Mouse (Mus musculus): Measurements from ENCODE around the gene AL607142.1. TPM values are rescaled to one million over a fixed set of nuclear protein-coding genes. Genes with fewer than 3 reads are reported as not detected.

Gene AL607142.1
- polyA plus RNA-seq (2016; fragmentation: Nextera tagmentation; extraction: Ambion mirVana): not detected in 2 replicates

DNA sequence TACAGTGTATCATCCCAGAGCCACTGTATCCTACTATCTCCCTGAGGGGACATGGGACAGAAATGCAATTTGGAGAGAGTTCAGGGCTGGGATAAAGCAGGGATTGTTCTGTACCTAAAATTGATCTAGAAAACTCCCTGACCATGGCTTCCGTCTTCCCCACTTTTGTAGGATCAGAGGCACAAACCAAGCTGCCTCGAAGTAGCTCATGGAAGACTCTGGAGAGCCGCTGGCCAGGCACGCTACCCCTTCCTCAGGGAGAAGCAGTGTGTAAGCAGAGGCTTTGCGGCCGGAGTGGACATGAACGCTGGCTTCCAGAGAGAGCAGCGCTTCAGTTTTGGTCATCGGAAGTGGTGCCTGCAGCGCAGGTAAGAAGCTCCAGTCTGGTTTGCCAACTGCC is at the start of gene AL607142.1:
Gene AL607142.1, plus strand, starts transcription at position 301 of the 400 bp plus-strand sequence.
- no peaks in the 10 kb centered on the region for H3K36me3 ChIP-seq (replicated peaks)
- ATAC-seq (ENCODE audit: low FRiP score): no peak
- H3K4me3 ChIP-seq (replicated peaks): no peak within 1 kb of the TSS
- no peak within 1 kb of the TSS for H3K9ac ChIP-seq
- WGBS: 87% methylated on average over 10 of the region's 10 CpGs
- peaks cover 1% of the 10 kb centered on the region for H3K4me1 ChIP-seq
- no peaks in the 10 kb centered on the region for H3K9me3 ChIP-seq
- no peaks in the 10 kb centered on the region for H3K27me3 ChIP-seq
- H3K27ac ChIP-seq: no peak within 1 kb of the TSS
- no peak within 1 kb of the TSS for H3K4me2 ChIP-seq

DNA sequence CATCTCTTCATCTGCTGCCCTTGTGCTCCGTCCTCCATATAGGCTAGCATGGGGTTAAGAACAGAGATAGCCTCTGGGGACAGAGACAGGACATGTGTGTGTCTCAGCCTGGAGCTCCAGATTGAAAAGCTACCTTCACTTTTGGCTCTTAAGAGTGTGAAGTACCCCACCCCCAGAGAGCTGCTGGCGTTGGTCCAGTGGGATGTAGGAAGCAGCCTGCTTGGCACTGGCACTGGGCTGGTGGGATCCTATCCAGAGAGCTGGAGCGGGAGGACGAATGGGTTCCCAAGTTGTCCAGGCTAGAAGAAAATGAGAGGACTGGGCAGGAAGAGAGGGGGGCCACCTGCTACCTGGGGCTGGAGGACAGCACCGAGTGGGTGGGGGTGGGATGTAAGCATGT is 46.4 kb upstream of the AL607142.1 start:
- H3K27me3 ChIP-seq: no peaks in the 10 kb centered on the region; the same call in 1 of the 2 replicates
- H3K9me3 ChIP-seq: no peaks in the 10 kb centered on the region
- ATAC-seq (ENCODE audit: low FRiP score): no peak
- no peak overlapping the region for H3K4me2 ChIP-seq
- no peaks in the 10 kb centered on the region for H3K36me3 ChIP-seq (replicated peaks)
- H3K9ac ChIP-seq: no peak overlapping the region
- WGBS: 89% methylated on average over 5 of the region's 5 CpGs
- no peaks in the 10 kb centered on the region for H3K4me1 ChIP-seq
- no peak overlapping the region for H3K27ac ChIP-seq
- H3K4me3 ChIP-seq (replicated peaks): no peak overlapping the region

DNA sequence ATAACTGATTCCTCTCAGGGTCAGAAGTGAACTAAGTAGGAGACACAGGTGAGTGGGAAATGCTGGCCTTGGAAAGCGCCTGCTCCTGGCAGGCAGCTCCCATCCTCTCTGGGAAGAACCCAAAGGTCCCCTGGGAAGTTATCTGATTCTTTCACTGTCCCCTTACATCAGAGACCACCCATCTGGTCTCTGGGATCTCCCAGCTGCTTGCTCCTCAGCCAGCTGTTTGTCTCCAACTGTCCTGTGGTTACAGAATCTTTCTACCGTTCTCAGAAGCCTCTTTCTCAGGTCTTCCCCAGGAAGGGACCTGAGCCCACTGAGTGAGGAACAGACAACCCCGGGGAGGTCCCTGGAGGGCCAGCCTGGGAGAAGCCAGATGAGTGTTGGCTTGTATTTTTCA is 42.4 kb upstream of the AL607142.1 start:
- Histone ChIP-seq H3K9me3 (no peaks in the 10 kb centered on the region), H3K4me3 (replicated peaks) (no peak overlapping the region), H3K27me3 (no peaks in the 10 kb centered on the region), H3K36me3 (replicated peaks) (no peaks in the 10 kb centered on the region), H3K4me2 (no peak overlapping the region), H3K27ac (no peak overlapping the region), H3K9ac (no peak overlapping the region), H3K4me1 (0 out of 2 replicates have a peak, but pooled peaks cover 5% of the 10 kb centered on the region)
- no peak for ATAC-seq (ENCODE audit: low FRiP score)
- WGBS: 73% methylated on average over 3 of the region's 3 CpGs

DNA sequence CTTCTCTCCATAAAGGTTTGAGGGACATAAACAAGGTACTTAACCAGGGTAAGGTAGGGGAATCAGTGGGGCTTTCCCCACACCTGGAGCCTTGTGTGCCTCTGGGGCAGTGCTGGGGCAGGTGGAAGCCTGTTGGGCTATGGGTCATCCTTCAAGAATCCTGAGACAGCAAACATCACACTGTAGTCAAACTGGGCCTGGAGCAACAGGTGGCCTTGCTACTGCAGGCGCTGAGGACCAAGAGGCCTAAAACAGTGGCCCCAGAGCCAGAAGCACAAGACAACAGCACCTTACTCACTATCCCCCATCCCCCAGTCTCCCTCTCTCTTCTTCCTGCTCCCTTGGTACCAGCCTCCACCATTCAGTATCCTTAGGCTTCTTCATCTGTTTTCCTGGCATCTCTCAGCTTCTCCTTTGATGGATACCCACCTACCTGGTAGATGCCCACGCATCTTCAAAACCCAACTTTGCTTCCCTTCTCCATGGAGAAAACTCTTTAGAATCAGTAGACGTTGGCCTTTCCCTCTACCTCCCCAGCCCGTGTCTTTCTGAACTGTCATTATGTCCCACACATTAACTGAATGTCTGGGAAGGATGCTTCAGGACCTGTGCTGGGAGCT is 41.5 kb upstream of the AL607142.1 start:
- H3K4me3 ChIP-seq (replicated peaks): no peak overlapping the region
- 92% methylated on average over 4 of the region's 4 CpGs for WGBS
- no peak overlapping the region for H3K9ac ChIP-seq
- ATAC-seq (ENCODE audit: low FRiP score): no peak
- 0 out of 2 replicates have a peak, but pooled peaks cover 5% of the 10 kb centered on the region for H3K4me1 ChIP-seq
- H3K36me3 ChIP-seq (replicated peaks): no peaks in the 10 kb centered on the region
- no peak overlapping the region for H3K4me2 ChIP-seq
- no peaks in the 10 kb centered on the region for H3K9me3 ChIP-seq
- H3K27me3 ChIP-seq: 0 out of 2 replicates have a peak, but pooled peaks cover 4% of the 10 kb centered on the region
- no peak overlapping the region for H3K27ac ChIP-seq

DNA sequence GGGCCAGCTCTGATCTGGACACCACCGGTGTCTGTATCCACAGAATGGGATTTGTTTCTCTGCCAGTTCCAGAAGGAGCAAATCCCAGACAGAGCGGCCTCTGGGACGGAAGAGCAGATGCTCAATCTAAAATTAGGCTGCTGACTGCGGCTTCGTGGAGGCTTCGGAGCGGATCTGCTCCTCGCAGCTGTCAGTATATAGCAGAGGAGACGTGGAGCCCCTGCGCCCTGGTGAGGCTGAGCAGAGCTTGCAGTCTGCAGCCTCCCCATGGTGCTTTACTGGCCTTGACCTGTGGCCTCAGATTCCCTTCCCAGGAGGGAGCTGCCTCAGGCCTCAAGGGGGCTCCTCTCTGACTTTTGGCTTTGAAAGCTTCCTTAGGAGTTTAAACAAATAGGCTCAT is 40.7 kb upstream of the AL607142.1 start:
- ATAC-seq (ENCODE audit: low FRiP score): no peak
- H3K9me3 ChIP-seq: no peaks in the 10 kb centered on the region

DNA sequence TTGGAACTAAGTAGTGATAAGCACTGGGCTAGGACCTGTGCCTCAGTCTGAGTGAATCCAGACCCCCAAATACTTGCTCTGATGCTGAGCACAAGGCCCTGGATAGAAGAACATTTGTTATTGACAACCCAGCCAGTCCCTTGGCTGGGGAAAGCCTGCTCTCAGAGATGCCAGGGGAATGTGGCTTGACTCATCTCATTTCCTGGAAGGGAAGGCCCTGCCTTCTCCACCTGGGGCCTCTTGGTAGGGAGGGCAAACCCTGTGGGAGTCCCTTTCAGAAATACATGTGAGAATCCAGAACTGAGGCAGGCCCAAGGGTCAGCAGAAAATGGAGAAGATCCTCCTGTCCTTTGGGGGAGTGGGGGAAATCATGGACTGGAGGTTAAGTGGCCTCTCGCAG is 37.1 kb upstream of the AL607142.1 start:
- WGBS: 88% methylated on average over 1 of the region's 1 CpGs
- peaks cover 39% of the 10 kb centered on the region for H3K27me3 ChIP-seq
- H3K36me3 ChIP-seq (replicated peaks): no peaks in the 10 kb centered on the region
- H3K9ac ChIP-seq: no peak overlapping the region
- H3K27ac ChIP-seq: no peak overlapping the region
- no peak overlapping the region for H3K4me2 ChIP-seq
- H3K4me1 ChIP-seq: 0 out of 2 replicates have a peak, but pooled peaks cover 5% of the 10 kb centered on the region
- H3K4me3 ChIP-seq (replicated peaks): no peak overlapping the region
- no peak for ATAC-seq (ENCODE audit: low FRiP score)
- no peaks in the 10 kb centered on the region for H3K9me3 ChIP-seq

More for the DNA sequence above, 40.7 kb upstream of the AL607142.1 start:
- no peaks in the 10 kb centered on the region for H3K36me3 ChIP-seq (replicated peaks)
- H3K27ac ChIP-seq: no peak overlapping the region
- 0 out of 2 replicates have a peak, but pooled peaks cover 5% of the 10 kb centered on the region for H3K4me1 ChIP-seq
- WGBS: 64% methylated on average over 10 of the region's 10 CpGs
- no peak overlapping the region for H3K4me3 ChIP-seq (replicated peaks)
- peaks cover 10% of the 10 kb centered on the region; the same call in 1 of the 2 replicates for H3K27me3 ChIP-seq
- no peak overlapping the region for H3K4me2 ChIP-seq
- H3K9ac ChIP-seq: no peak overlapping the region

DNA sequence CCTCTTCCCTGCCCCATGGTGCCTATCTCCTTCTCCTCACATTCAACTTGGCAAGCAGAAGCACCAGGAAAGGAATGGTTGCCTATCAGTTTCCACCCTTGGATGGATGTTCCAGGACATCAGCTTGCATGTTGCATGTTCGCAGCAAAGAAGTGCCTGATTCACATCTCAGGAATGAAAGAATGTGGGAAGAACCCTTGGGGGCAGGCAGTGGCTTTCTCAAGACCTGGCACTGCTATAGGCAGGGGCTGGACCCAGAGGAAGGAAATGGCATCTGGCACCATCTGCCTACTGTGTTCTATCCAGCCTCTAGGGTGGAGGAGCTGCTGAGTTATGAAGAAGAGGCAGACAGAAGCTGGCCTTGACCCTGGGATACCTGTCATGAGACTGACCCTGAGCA is 34.9 kb upstream of the AL607142.1 start:
- Histone ChIP-seq H3K9ac (no peak overlapping the region), H3K27ac (no peak overlapping the region), H3K4me2 (no peak overlapping the region), H3K27me3 (peaks cover 62% of the 10 kb centered on the region), H3K4me3 (replicated peaks) (no peak overlapping the region), H3K4me1 (peaks cover 7% of the 10 kb centered on the region), H3K9me3 (no peaks in the 10 kb centered on the region), H3K36me3 (replicated peaks) (no peaks in the 10 kb centered on the region)
- ATAC-seq (ENCODE audit: low FRiP score): no peak
- 92% methylated on average over 1 of the region's 1 CpGs for WGBS

DNA sequence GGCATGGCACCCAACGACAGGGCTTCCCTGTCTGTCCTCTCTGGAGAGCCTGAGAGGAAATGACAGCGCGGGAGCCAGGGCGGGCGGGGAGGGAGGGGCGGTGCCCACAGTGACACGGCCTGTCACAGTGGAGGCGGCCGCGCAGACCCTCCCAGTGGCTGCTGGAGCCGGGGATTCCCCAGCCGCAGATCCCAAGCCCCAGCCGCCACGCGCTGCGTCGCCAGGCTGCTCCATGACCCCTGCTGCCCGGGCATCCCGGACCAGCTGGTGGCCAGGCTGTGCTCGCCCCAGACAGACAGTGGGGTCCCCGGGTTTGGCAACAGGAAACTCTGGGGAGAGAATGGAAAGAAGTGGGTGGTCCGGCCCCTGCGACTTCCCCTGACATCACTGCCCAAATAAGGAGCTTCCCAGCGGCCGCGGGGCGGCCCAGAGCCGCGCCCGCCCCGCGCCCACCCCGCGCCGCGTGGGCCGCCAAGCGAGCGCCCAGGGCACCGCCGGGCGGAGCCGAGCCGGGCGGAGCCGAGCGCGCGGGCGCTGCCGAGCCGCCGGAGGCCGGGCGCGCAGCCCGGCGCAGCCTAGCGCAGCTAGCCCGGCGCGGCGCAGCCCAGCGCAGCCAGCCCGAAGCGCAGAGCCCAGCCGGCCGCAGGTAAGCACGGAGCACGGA is 32.3 kb upstream of the AL607142.1 start:
- no peaks in the 10 kb centered on the region for H3K36me3 ChIP-seq (replicated peaks)
- no peak overlapping the region for H3K27ac ChIP-seq
- peaks cover 81% of the 10 kb centered on the region for H3K27me3 ChIP-seq
- H3K4me3 ChIP-seq (replicated peaks): peak overlapping the region; percentile 51
- under 1% methylated on average over 58 of the region's 70 CpGs for WGBS
- H3K4me1 ChIP-seq: peaks cover 19% of the 10 kb centered on the region
- ATAC-seq (ENCODE audit: low FRiP score): peak; percentile 74
- H3K4me2 ChIP-seq: peak overlapping the region; percentile 87
- no peaks in the 10 kb centered on the region for H3K9me3 ChIP-seq
- H3K9ac ChIP-seq: peak overlapping the region; percentile 42

DNA sequence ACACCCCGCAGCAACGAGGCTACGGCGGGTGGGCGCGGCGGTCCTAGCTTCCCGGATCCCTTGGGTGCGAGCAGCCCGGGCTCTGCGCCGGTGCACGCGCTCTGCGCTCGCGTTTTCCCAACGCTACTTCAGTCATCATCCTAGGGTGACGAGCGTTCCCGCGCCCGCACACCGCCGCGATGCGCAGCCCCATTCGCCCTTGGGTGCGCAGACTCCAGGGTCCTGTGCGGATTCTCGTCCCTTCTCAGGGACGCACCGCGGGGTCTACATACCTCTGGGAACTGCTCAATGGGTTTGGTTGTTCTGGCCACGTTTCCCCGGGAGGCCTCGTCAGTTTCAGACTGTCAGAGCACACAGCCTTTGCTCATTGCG is 31.8 kb upstream of the AL607142.1 start:
- peaks cover 20% of the 10 kb centered on the region for H3K4me1 ChIP-seq
- 1% methylated on average over 38 of the region's 38 CpGs for WGBS
- H3K9me3 ChIP-seq: no peaks in the 10 kb centered on the region
- no peak overlapping the region for H3K27ac ChIP-seq
- ATAC-seq (ENCODE audit: low FRiP score): peak; percentile 57
- H3K27me3 ChIP-seq: peaks cover 81% of the 10 kb centered on the region
- no peaks in the 10 kb centered on the region for H3K36me3 ChIP-seq (replicated peaks)
- H3K9ac ChIP-seq: peak overlapping the region; percentile 42; the same call in 1 of the 2 replicates
- peak overlapping the region; percentile 87 for H3K4me2 ChIP-seq
- peak overlapping the region; percentile 51 for H3K4me3 ChIP-seq (replicated peaks)

DNA sequence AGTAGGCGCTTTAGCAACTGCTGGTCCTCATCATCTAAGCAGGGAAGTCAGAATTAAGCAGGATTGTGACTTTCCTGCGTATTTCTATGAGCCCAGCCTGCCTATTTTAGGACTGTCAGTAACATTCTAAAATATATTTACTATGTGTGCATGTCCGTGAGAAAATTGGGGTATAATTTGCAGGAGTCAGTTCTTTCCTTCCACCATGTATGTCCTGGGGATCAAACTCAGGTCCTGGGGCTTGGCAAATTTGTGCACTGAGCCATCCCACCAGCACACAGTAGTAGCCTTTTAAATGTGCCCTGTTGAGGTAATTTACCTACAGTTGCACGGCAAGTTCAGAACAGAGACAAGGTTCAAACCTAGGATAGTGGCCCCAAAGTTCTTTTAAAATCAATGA is 28.5 kb upstream of the AL607142.1 start:
- no peak overlapping the region for H3K9ac ChIP-seq
- H3K4me1 ChIP-seq: peaks cover 20% of the 10 kb centered on the region
- 87% methylated on average over 4 of the region's 4 CpGs for WGBS
- no peaks in the 10 kb centered on the region for H3K9me3 ChIP-seq
- no peak overlapping the region for H3K4me2 ChIP-seq
- H3K27me3 ChIP-seq: peaks cover 60% of the 10 kb centered on the region
- H3K4me3 ChIP-seq (replicated peaks): no peak overlapping the region
- no peak for ATAC-seq (ENCODE audit: low FRiP score)
- H3K36me3 ChIP-seq (replicated peaks): no peaks in the 10 kb centered on the region
- no peak overlapping the region for H3K27ac ChIP-seq

DNA sequence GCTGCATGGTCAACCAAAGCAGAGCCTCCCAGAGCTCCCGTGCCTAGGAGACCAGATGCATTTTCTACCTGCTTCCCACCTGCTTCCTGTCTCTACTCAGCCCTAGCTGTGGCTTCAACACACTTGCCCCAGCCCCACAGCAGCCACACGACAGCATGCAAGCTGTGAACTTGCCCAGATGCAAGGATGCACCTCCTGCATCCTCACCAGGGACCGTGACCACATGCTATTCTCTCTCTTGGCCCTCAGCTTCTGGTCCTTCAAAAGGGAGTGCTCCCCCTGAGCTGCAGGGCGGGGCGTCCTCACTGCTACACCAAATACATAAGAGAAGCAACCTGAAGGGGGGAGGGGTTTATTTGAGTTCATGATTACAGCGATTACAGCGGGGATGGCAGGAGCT is 27.8 kb upstream of the AL607142.1 start:
- Histone ChIP-seq H3K4me2 (no peak overlapping the region), H3K4me3 (replicated peaks) (no peak overlapping the region), H3K9me3 (no peaks in the 10 kb centered on the region), H3K4me1 (peaks cover 20% of the 10 kb centered on the region), H3K36me3 (replicated peaks) (no peaks in the 10 kb centered on the region), H3K9ac (no peak overlapping the region), H3K27me3 (peaks cover 53% of the 10 kb centered on the region), H3K27ac (no peak overlapping the region)
- 55% methylated on average over 7 of the region's 7 CpGs for WGBS
- ATAC-seq (ENCODE audit: low FRiP score): no peak

DNA sequence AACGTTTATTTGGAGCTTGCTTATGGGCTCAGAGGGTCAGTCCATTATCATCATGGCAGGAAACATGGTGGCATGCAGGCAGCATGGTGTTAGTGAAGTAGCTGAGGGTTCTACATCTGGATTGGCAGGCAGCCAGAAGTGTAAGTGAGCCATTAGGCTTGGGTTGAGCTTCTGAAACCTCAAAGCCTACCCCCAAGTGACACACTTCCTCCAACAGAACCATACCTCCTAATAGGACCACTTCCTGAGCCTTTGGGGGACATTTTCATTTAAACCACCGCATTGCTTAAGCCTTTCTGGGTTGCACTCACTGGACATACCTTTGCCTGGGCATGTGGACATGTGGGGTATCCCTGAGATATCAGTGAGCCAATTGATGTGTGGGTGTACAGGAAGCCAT is 23.3 kb upstream of the AL607142.1 start:
- Histone ChIP-seq H3K27me3 (peaks cover 8% of the 10 kb centered on the region; the same call in 1 of the 2 replicates), H3K9ac (no peak overlapping the region), H3K36me3 (replicated peaks) (no peaks in the 10 kb centered on the region), H3K27ac (no peak overlapping the region), H3K4me1 (0 out of 2 replicates have a peak, but pooled peaks cover 5% of the 10 kb centered on the region), H3K9me3 (no peaks in the 10 kb centered on the region), H3K4me2 (no peak overlapping the region), H3K4me3 (replicated peaks) (no peak overlapping the region)
- WGBS: 82% methylated on average over 2 of the region's 2 CpGs
- no peak for ATAC-seq (ENCODE audit: low FRiP score)

DNA sequence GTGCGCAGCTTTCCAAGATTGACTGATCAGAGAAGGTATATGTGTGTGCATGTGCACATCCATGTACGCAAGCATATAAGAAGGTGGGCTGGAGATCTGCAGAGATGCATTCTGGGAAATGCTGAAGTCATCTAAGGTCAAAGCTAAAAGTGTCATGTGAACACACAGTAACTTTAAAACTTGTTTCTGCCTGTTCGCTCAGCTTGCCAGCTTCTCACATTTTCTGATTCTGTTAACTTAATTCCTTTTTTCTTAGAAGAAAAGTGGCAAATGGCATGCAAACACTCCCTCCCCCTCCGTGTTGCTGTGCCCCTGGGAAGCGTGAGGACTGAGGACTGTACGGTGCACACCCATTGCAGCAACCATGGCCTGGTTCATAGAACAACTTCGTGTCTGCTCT is 22.3 kb upstream of the AL607142.1 start:
- 87% methylated on average over 7 of the region's 7 CpGs for WGBS

More for the DNA sequence above, 22.3 kb upstream of the AL607142.1 start:
- H3K4me2 ChIP-seq: no peak overlapping the region
- ATAC-seq (ENCODE audit: low FRiP score): no peak
- H3K9me3 ChIP-seq: no peaks in the 10 kb centered on the region
- no peak overlapping the region for H3K4me3 ChIP-seq (replicated peaks)
- no peaks in the 10 kb centered on the region for H3K36me3 ChIP-seq (replicated peaks)
- 0 out of 2 replicates have a peak, but pooled peaks cover 4% of the 10 kb centered on the region for H3K27me3 ChIP-seq
- no peaks in the 10 kb centered on the region for H3K4me1 ChIP-seq
- no peak overlapping the region for H3K27ac ChIP-seq
- H3K9ac ChIP-seq: no peak overlapping the region

Measured in forebrain, embryonic 12.5 days (tissue).